Mouse (Mus musculus): ENCODE results near the gene Srsf6. TPM values are rescaled to one million over a fixed set of nuclear protein-coding genes. Genes with fewer than 3 reads are reported as not detected.

Srsf6 gene
- polyA plus RNA-seq, 1 experiment from 2014 or later: 57.7 TPM

DNA sequence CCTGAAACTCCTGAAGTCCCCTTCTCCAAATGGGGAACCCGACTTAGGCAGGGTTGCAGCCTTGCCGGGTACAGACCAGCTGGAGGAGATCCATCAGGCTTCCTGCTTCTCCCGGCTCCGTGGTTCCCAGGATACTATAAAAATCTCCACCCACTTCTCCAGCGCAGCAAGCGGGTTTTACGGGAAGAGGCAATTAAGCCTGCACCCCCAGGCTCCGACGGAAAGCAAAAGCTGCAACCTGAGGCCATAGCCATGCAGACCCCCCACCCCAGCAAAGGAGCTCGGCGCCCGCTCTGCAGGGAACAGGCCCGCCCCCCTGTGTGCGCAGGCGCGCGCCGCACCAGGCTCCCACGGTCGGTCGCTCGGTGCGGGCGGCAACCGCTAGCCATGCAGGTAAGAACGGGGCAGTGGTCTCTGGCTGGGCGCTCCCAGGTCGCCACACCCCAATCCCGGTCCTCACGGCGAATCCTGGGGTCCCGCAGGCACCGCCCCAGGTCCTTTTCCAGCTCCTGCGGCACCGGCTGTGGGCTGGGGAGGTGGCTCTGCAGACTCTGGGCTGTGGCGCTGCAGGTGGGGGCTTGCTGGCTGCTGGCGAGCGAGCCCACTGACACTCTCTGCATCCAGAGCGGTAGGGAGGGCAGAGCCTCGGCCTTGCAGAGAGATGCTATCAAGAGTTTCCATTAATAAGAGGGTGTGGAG is 12.0 kb downstream of the Srsf6 start, which contains the start of gene L3mbtl1:
Gene L3mbtl1, plus strand, starts transcription at position 325 of the 699 bp plus-strand sequence.
- Histone ChIP-seq H3K36me3 (ENCODE audit: control insufficient read depth, insufficient read depth) (peaks cover 18% of the 10 kb centered on the region), H3K4me1 (replicated peaks; ENCODE audit: control insufficient read depth, insufficient read depth, low read length) (peaks cover 8% of the 10 kb centered on the region; the same call in 1 of the 2 replicates), H3K9me3 (ENCODE audit: control insufficient read depth) (no peaks in the 10 kb centered on the region), H3K4me3 (ENCODE audit: low read depth, low read length) (peak within 1 kb of the TSS; percentile 58), H3K27ac (ENCODE audit: low read depth, low read length) (no peak within 1 kb of the TSS), H3K4me2 (replicated peaks; ENCODE audit: low read depth) (peak within 1 kb of the TSS; percentile 90), H3K27me3 (replicated peaks; ENCODE audit: control insufficient read depth, insufficient read depth, low read length) (peaks cover 15% of the 10 kb centered on the region; the same call in 1 of the 2 replicates), H3K9ac (ENCODE audit: low read depth, low read length) (0 out of 2 replicates have a peak within 1 kb of the TSS, but pooled peaks have one; percentile 34)
- no peak for TF ChIP-seq CTCF (IDR thresholded peaks at IDR 0.05; ENCODE audit: low read depth)
- WGBS: under 1% methylated on average over 40 of the region's 40 CpGs
- peak; percentile 18; the same call in 1 of the 2 replicates for ATAC-seq

DNA sequence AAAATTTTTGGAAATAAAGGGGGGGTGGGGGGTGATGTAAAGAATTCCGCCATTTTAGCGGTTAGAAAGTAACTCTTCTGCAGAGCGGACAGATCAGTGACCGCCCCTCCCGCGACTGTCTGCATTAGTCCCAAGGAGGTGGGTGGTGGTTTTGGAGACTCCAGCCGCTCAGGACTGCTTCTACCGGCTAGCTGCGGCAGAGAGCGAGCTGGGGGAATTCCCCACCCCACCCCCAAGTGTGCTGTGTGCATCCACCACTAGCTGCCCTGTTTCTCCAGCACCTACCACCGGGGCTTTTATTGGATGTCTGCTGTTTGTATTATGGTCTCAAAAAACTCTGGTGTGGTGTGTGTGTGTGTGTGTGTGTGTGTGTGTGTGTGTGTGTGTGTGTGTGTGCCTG is 12.6 kb downstream of the Srsf6 start:
- Histone ChIP-seq H3K9ac (ENCODE audit: low read depth, low read length) (no peak overlapping the region), H3K9me3 (ENCODE audit: control insufficient read depth) (no peaks in the 10 kb centered on the region), H3K4me2 (replicated peaks; ENCODE audit: low read depth) (peak overlapping the region; percentile 90), H3K27me3 (replicated peaks; ENCODE audit: control insufficient read depth, insufficient read depth, low read length) (peaks cover 15% of the 10 kb centered on the region; the same call in 1 of the 2 replicates), H3K4me1 (replicated peaks; ENCODE audit: control insufficient read depth, insufficient read depth, low read length) (peaks cover 8% of the 10 kb centered on the region; the same call in 1 of the 2 replicates), H3K36me3 (ENCODE audit: control insufficient read depth, insufficient read depth) (peaks cover 13% of the 10 kb centered on the region), H3K4me3 (ENCODE audit: low read depth, low read length) (peak overlapping the region; percentile 58; the same call in 1 of the 2 replicates), H3K27ac (ENCODE audit: low read depth, low read length) (no peak overlapping the region)
- ATAC-seq: no peak
- no peak for TF ChIP-seq CTCF (IDR thresholded peaks at IDR 0.05; ENCODE audit: low read depth)
- WGBS: 9% methylated on average over 11 of the region's 11 CpGs

DNA sequence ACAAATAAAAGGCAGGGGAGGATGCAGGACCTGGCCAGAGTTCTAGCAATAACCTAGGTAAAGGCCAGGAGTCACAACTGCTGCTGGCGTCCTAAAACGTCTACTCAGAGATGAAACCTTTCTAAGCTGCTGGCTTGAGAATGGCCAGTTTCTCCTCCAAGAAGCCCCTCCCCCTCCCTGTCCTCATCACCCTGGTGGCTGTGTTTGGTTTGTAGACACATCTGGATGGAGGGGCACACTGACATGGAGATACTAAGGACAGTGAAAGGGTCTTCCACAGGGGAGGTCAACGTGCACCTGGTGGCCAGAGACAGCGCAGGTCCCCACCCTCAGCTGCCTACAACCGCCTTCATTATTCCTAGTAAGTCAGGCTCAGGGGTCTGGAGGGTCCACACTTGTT is 15.6 kb downstream of the Srsf6 start:
- Histone ChIP-seq H3K9me3 (ENCODE audit: control insufficient read depth) (no peaks in the 10 kb centered on the region), H3K27me3 (replicated peaks; ENCODE audit: control insufficient read depth, insufficient read depth, low read length) (peaks cover 15% of the 10 kb centered on the region; the same call in 1 of the 2 replicates), H3K4me3 (ENCODE audit: low read depth, low read length) (no peak overlapping the region), H3K36me3 (ENCODE audit: control insufficient read depth, insufficient read depth) (no peaks in the 10 kb centered on the region), H3K27ac (ENCODE audit: low read depth, low read length) (no peak overlapping the region), H3K4me1 (replicated peaks; ENCODE audit: control insufficient read depth, insufficient read depth, low read length) (peaks cover 8% of the 10 kb centered on the region; the same call in 1 of the 2 replicates), H3K9ac (ENCODE audit: low read depth, low read length) (no peak overlapping the region), H3K4me2 (replicated peaks; ENCODE audit: low read depth) (no peak overlapping the region)
- no peak for TF ChIP-seq CTCF (IDR thresholded peaks at IDR 0.05; ENCODE audit: low read depth)
- WGBS: 86% methylated on average over 5 of the region's 5 CpGs
- ATAC-seq: no peak

DNA sequence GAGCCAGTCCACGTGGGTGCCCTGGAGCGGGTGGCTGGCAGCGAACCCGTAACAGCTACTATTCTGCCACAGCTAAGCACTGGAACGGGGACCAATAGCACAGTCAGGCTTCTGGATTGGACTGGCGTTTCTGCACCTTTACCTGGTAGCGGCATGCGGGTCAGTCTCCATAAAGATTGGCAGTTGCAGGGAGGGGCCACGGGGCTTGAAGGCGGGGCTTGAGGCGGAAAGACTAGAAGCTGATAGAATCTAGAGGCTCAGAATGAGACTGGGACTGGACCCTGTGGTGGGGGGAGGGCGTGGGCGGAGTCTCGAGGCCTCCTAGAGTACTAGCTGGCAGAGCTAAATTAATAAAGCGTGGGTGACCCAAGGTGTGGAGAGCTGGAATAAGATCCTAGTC is 16.4 kb downstream of the Srsf6 start:
- 44% methylated on average over 15 of the region's 15 CpGs for WGBS
- TF ChIP-seq CTCF (IDR thresholded peaks at IDR 0.05; ENCODE audit: low read depth): no peak
- Histone ChIP-seq H3K9ac (ENCODE audit: low read depth, low read length) (no peak overlapping the region), H3K4me1 (replicated peaks; ENCODE audit: control insufficient read depth, insufficient read depth, low read length) (peaks cover 5% of the 10 kb centered on the region; the same call in 1 of the 2 replicates), H3K36me3 (ENCODE audit: control insufficient read depth, insufficient read depth) (no peaks in the 10 kb centered on the region), H3K4me2 (replicated peaks; ENCODE audit: low read depth) (peak overlapping the region; percentile 54), H3K27me3 (replicated peaks; ENCODE audit: control insufficient read depth, insufficient read depth, low read length) (peaks cover 14% of the 10 kb centered on the region; the same call in 1 of the 2 replicates), H3K27ac (ENCODE audit: low read depth, low read length) (no peak overlapping the region), H3K4me3 (ENCODE audit: low read depth, low read length) (peak overlapping the region; percentile 2; the same call in 1 of the 2 replicates), H3K9me3 (ENCODE audit: control insufficient read depth) (no peaks in the 10 kb centered on the region)
- peak; percentile 23; the same call in 1 of the 2 replicates for ATAC-seq

DNA sequence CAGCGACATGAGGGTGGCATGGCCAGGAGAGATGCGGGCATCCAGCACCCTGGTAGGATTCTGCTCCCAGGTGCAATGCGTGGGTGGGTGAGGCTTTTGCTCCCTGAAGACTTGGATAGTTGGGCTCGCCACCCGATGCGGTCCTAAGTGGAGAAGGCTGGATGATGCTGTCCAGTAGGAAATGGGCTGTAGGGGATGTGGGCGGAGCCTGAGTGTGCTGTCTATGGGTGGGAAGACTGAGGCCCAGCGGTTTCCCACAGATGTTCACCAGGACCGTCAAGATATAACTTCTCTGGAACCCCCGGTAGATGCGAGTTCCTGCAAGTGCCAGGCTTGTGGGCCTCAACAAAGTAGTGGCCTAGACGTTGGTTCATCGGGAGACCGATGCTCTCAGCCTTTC is 16.9 kb downstream of the Srsf6 start:
- Histone ChIP-seq H3K4me1 (replicated peaks; ENCODE audit: control insufficient read depth, insufficient read depth, low read length) (0 out of 2 replicates have a peak, but pooled peaks cover 3% of the 10 kb centered on the region), H3K9ac (ENCODE audit: low read depth, low read length) (no peak overlapping the region), H3K9me3 (ENCODE audit: control insufficient read depth) (no peaks in the 10 kb centered on the region), H3K4me2 (replicated peaks; ENCODE audit: low read depth) (peak overlapping the region; percentile 54), H3K27me3 (replicated peaks; ENCODE audit: control insufficient read depth, insufficient read depth, low read length) (0 out of 2 replicates have a peak, but pooled peaks cover 10% of the 10 kb centered on the region), H3K4me3 (ENCODE audit: low read depth, low read length) (peak overlapping the region; percentile 2; the same call in 1 of the 2 replicates), H3K27ac (ENCODE audit: low read depth, low read length) (no peak overlapping the region), H3K36me3 (ENCODE audit: control insufficient read depth, insufficient read depth) (no peaks in the 10 kb centered on the region)
- TF ChIP-seq CTCF (IDR thresholded peaks at IDR 0.05; ENCODE audit: low read depth): no peak
- 68% methylated on average over 14 of the region's 14 CpGs for WGBS
- ATAC-seq: no peak

DNA sequence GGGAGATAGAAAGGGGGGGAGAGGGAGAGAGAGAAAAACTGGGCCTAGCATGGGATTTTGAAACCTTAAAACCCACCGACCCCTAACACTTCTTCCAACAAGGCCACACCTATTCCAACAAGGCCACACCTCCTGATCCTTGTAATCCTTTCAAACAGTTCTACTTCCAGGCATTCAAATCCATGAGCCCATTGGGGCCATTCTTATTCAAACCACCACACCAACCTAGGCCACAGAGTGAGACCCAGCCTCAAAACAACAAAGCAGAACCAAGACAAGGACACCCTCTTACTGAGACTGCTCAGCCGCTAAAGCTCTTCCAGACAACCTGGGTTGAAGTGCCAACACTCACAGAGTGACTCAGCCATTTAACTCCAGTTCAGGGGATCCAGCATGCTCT is 19.4 kb downstream of the Srsf6 start:
- Histone ChIP-seq H3K9ac (ENCODE audit: low read depth, low read length) (no peak overlapping the region), H3K4me1 (replicated peaks; ENCODE audit: control insufficient read depth, insufficient read depth, low read length) (no peaks in the 10 kb centered on the region), H3K27ac (ENCODE audit: low read depth, low read length) (no peak overlapping the region), H3K36me3 (ENCODE audit: control insufficient read depth, insufficient read depth) (no peaks in the 10 kb centered on the region), H3K27me3 (replicated peaks; ENCODE audit: control insufficient read depth, insufficient read depth, low read length) (no peaks in the 10 kb centered on the region), H3K4me2 (replicated peaks; ENCODE audit: low read depth) (no peak overlapping the region), H3K4me3 (ENCODE audit: low read depth, low read length) (no peak overlapping the region), H3K9me3 (ENCODE audit: control insufficient read depth) (no peaks in the 10 kb centered on the region)
- no peak for ATAC-seq
- WGBS: 94% methylated on average over 2 of the region's 2 CpGs
- TF ChIP-seq CTCF (IDR thresholded peaks at IDR 0.05; ENCODE audit: low read depth): no peak
